Mouse (Mus musculus) liver, embryonic 11.5 days (tissue): ENCODE data around the gene Tbc1d13. TPM values are rescaled to one million over a fixed set of nuclear protein-coding genes. Genes with fewer than 3 reads are reported as not detected.

Experiments used
- ATAC-seq: fragments of 200-750 bp; cut with Nextera tagmentation; replicated peaks from 2 replicates; pipeline ENCODE4 v1.8.0; 2017; ENCODE audit warnings: moderate number of reproducible peaks, mild to moderate bottlenecking, moderate TSS enrichment, moderate library complexity; ENCODE audit not compliant: low FRiP score
- DNase-seq: peaks from one replicate; pipeline ENCODE4 v3.0.0-alpha.2; 2017; ENCODE audit warnings: low spot score
- H3K27ac ChIP-seq: fragments of 300-500 bp; sonication (generic); 2 replicates; pipeline ENCODE4 v1.5.1; 2014; ENCODE audit warnings: mild to moderate bottlenecking, low read depth, low read length, control low read depth
- H3K27me3 ChIP-seq: fragments of 300-500 bp; sonication (generic); replicated peaks from 2 replicates; pipeline ENCODE4 v1.6.1; 2014; ENCODE audit warnings: low read length, mixed read lengths; ENCODE audit not compliant: control insufficient read depth, insufficient read depth
- H3K36me3 ChIP-seq: fragments of 300-500 bp; sonication (generic); 2 replicates; pipeline ENCODE4 v1.6.1; 2014; ENCODE audit warnings: mild to moderate bottlenecking, low read length, moderate library complexity, mixed read lengths; ENCODE audit not compliant: control insufficient read depth, insufficient read depth
- H3K4me1 ChIP-seq: fragments of 300-500 bp; sonication (generic); replicated peaks from 2 replicates; pipeline ENCODE4 v1.6.1; 2014; ENCODE audit warnings: low read length, mixed read lengths; ENCODE audit not compliant: control insufficient read depth, insufficient read depth
- H3K4me2 ChIP-seq: fragments of 300-500 bp; sonication (generic); 2 replicates; pipeline ENCODE4 v1.6.1; 2014; ENCODE audit warnings: mild to moderate bottlenecking, control low read depth, moderate library complexity
- H3K4me3 ChIP-seq: fragments of 300-500 bp; sonication (generic); 2 replicates; pipeline ENCODE4 v1.5.1; 2014; ENCODE audit warnings: low read depth, low read length, control low read depth
- H3K9ac ChIP-seq: fragments of 300-500 bp; sonication (generic); 2 replicates; pipeline ENCODE4 v1.6.1; 2014; ENCODE audit warnings: low read depth, low read length, control low read depth
- H3K9me3 ChIP-seq: fragments of 300-500 bp; sonication (generic); 2 replicates; pipeline ENCODE4 v1.6.1; 2016; ENCODE audit warnings: low read length, inconsistent platforms, mixed read lengths; ENCODE audit not compliant: control insufficient read depth
- WGBS: fragments of 180-500 bp; shearing (Covaris S2); extraction: QIAGEN DNeasy Blood & Tissue Kit; methylation state at CpG from one replicate; pipeline ENCODE4 v1.1.7; 2014; 5-methylcytosine and 5-hydroxymethylcytosine counted together
- polyA plus RNA-seq: library from polyadenylated mRNA; unstranded; fragments of >200 nt; fragmentation: Nextera tagmentation; extraction: Ambion mirVana; gene quantifications from 2 replicates; pipeline ENCODE4 v1.2.1, GENCODE M21; 2014

Gene Tbc1d13
- polyA plus RNA-seq, 1 experiment from 2014 or later, result 6.9 TPM

- no peak for DNase-seq
- Histone ChIP-seq H3K4me3 (no peak overlapping the region), H3K27ac (no peak overlapping the region), H3K9me3 (no peaks in the 10 kb centered on the region), H3K27me3 (no peaks in the 10 kb centered on the region), H3K4me1 (peaks cover 31% of the 10 kb centered on the region), H3K4me2 (no peak overlapping the region), H3K9ac (no peak overlapping the region), H3K36me3 (peaks cover 11% of the 10 kb centered on the region; the same call in 1 of the 2 replicates)
- no peak for ATAC-seq
- WGBS, result 66% methylated on average over 2 of the region's 2 CpGs
Measured at GRCm38 (mm10) chr2:30095882-30096527, 37.5 kb upstream of the Tbc1d13 start.

GRCm38 (mm10) chr2:30100214-30100613 lies 33.3 kb upstream of the Tbc1d13 start:
- DNase-seq, result no peak
- WGBS, result 70% methylated on average over 4 of the region's 4 CpGs
- Histone ChIP-seq H3K4me1 (peaks cover 13% of the 10 kb centered on the region), H3K9me3 (no peaks in the 10 kb centered on the region), H3K9ac (no peak overlapping the region), H3K27ac (no peak overlapping the region), H3K27me3 (no peaks in the 10 kb centered on the region), H3K4me2 (no peak overlapping the region), H3K4me3 (no peak overlapping the region), H3K36me3 (peaks cover 14% of the 10 kb centered on the region)
- ATAC-seq, result no peak

DNA sequence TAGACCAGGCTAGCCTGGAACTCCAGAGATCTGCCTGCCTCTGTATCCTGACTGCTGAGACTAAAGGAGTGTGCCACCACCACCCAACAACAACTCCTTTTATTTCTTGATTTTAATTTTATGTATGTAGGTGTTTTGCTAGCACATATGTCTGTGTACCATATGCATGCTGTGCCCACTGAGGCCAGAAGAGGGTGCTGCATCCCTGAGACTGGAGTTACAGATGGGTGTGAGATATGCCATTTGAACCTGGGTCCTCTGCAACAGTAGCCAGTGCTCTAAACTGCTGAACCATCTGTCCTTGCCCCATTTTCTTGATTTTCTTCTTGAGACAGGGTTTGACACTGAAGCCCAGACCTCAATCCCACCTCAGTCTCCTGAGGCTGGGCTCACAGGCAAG lies 27.2 kb upstream of the Tbc1d13 start:
- DNase-seq, result no peak
- peaks cover 30% of the 10 kb centered on the region for H3K36me3 ChIP-seq
- H3K4me1 ChIP-seq, result peaks cover 6% of the 10 kb centered on the region
- no peaks in the 10 kb centered on the region for H3K9me3 ChIP-seq
- H3K27ac ChIP-seq, result no peak overlapping the region
- 0 out of 2 replicates have a peak, but pooled peaks have one; percentile 51 for ATAC-seq
- H3K4me3 ChIP-seq, result no peak overlapping the region
- no peak overlapping the region for H3K4me2 ChIP-seq
- H3K27me3 ChIP-seq, result no peaks in the 10 kb centered on the region
- H3K9ac ChIP-seq, result no peak overlapping the region

DNA sequence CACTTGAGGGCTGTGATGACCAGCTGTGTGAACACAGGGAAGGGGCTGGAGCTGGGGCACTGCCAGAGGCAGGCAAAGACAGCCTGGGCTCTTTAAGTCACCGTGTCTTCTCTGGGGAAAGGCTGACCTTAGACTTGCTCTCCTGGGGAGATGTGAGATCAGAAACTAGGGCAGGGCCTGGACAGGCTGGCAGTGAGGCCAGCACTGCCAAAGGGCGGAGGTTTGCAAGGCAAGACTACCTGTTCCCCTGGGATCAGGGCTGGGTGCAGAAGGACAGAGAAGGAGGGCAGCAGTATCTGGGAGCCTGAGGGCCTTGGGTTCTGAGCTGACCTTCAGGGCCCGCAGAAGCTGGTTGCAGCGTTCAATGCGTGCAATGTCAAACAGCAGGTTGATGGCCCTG lies 25.9 kb upstream of the Tbc1d13 start:
- Histone ChIP-seq H3K4me1 (peaks cover 12% of the 10 kb centered on the region), H3K9ac (no peak overlapping the region), H3K27ac (no peak overlapping the region), H3K36me3 (peaks cover 26% of the 10 kb centered on the region), H3K9me3 (no peaks in the 10 kb centered on the region), H3K4me2 (no peak overlapping the region), H3K27me3 (no peaks in the 10 kb centered on the region), H3K4me3 (no peak overlapping the region)
- 93% methylated on average over 5 of the region's 5 CpGs for WGBS
- DNase-seq, result no peak
- ATAC-seq, result no peak

DNA sequence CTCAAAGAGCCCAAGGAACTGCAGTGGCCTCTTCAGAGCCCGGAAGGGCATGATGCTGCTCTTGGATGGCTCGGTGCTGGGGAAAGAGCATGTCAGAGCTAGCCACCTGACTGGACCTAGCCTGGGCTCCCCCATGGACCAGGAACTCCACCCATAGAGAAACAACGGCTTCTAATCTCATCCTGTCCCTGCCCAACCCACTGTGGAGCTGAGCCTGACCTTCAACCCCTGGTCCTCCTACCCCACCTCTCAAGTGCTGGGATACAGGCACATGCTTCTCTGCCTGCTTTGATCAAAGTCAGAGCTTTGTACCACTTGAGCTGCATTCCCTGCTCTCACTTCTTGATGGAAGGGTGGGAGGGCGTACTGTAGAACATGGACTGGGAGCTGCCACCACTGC lies 25.3 kb upstream of the Tbc1d13 start:
- Histone ChIP-seq H3K27me3 (no peaks in the 10 kb centered on the region), H3K9me3 (no peaks in the 10 kb centered on the region), H3K36me3 (peaks cover 26% of the 10 kb centered on the region), H3K4me2 (no peak overlapping the region), H3K4me3 (no peak overlapping the region), H3K9ac (no peak overlapping the region), H3K4me1 (peaks cover 14% of the 10 kb centered on the region), H3K27ac (no peak overlapping the region)
- 71% methylated on average over 4 of the region's 4 CpGs for WGBS
- DNase-seq (no peak), ATAC-seq (no peak)

DNA sequence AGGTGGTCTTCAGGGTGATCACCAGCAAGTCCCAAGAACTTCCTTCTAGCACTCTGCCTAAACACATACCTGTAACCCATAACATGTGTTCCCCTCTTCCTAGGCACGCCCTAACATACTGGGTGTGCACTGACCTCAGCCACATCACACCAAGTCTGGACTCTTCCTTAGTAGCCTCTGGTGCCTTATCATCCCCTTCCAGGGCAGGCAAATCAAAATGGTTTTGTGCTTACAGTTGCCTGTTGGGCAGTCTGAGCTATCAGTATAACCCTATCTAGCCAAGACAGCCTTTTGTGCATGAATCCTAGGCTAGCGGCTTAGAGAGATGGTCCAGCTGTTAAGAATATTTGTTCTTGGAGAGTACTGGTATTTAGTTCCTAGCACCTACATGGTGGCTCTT lies 22.0 kb upstream of the Tbc1d13 start:
- Histone ChIP-seq H3K4me2 (peak overlapping the region; percentile 31; the same call in 1 of the 2 replicates), H3K9ac (no peak overlapping the region), H3K27ac (no peak overlapping the region), H3K4me1 (peaks cover 14% of the 10 kb centered on the region), H3K27me3 (no peaks in the 10 kb centered on the region), H3K9me3 (no peaks in the 10 kb centered on the region), H3K4me3 (no peak overlapping the region), H3K36me3 (peaks cover 21% of the 10 kb centered on the region)
- WGBS, result 38% methylated on average over 2 of the region's 2 CpGs
- DNase-seq (no peak), ATAC-seq (peak; percentile 84)

DNA sequence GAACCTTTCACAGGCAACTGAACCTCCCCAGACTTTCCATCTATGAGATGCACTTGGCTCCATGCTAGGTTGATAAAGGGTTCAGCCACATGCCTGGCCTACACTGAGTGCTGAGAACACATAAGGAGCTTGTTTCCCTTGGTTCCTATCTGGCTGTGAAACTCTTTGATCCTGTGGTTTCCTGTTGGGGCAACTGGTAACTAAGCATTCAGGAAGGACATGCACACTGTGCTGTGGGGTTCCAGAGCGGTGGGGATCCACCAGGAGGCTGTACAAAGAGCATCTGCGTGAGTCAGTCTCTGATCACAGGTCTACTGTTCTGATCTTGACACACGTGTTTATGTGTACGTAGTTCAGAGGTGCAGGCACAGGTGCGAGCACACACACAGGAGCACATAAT lies 21.0 kb upstream of the Tbc1d13 start:
- peaks cover 17% of the 10 kb centered on the region; the same call in 1 of the 2 replicates for H3K36me3 ChIP-seq
- DNase-seq, result no peak
- H3K4me3 ChIP-seq, result no peak overlapping the region
- H3K9ac ChIP-seq, result no peak overlapping the region
- no peaks in the 10 kb centered on the region for H3K9me3 ChIP-seq
- H3K27me3 ChIP-seq, result no peaks in the 10 kb centered on the region
- H3K4me1 ChIP-seq, result peaks cover 14% of the 10 kb centered on the region
- 53% methylated on average over 5 of the region's 5 CpGs for WGBS
- 0 out of 2 replicates have a peak, but pooled peaks have one; percentile 18 for ATAC-seq
- H3K4me2 ChIP-seq, result no peak overlapping the region
- no peak overlapping the region for H3K27ac ChIP-seq

- WGBS, result 53% methylated on average over 6 of the region's 6 CpGs
- no peak for ATAC-seq
Measured at GRCm38 (mm10) chr2:30119641-30120051, 13.9 kb upstream of the Tbc1d13 start.

DNA sequence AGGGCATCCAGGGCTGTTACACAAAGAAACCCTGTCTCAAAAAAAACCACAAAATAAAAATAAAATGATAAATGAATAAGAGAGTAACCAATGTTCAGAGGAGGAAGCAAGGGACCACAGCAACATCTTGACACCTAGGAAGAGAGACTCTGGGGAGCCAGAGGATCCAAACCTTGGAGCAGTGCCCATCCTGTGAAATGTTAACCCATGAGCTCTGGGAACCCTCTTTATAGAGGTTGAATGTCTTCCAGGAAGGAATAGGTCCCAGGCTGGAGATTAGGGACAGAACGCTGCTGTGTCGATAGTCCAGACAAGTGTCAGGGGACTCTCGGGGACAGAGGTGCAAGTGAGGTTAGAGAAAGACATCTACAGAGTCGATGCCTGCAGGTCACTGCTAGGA lies 13.3 kb upstream of the Tbc1d13 start:
- WGBS, result 83% methylated on average over 4 of the region's 4 CpGs
- H3K4me3 ChIP-seq, result no peak overlapping the region

More at GRCm38 (mm10) chr2:30119641-30120051, 13.9 kb upstream of the Tbc1d13 start:
- no peak overlapping the region for H3K27ac ChIP-seq
- H3K9ac ChIP-seq, result no peak overlapping the region
- H3K27me3 ChIP-seq, result no peaks in the 10 kb centered on the region
- H3K9me3 ChIP-seq, result no peaks in the 10 kb centered on the region
- H3K4me1 ChIP-seq, result peaks cover 8% of the 10 kb centered on the region
- no peaks in the 10 kb centered on the region for H3K36me3 ChIP-seq
- DNase-seq, result no peak
- H3K4me3 ChIP-seq, result no peak overlapping the region
- no peak overlapping the region for H3K4me2 ChIP-seq

More for the DNA sequence above, 13.3 kb upstream of the Tbc1d13 start:
- no peak overlapping the region for H3K4me2 ChIP-seq
- DNase-seq, result no peak
- H3K27ac ChIP-seq, result no peak overlapping the region
- no peaks in the 10 kb centered on the region for H3K27me3 ChIP-seq
- peaks cover 11% of the 10 kb centered on the region for H3K4me1 ChIP-seq
- no peaks in the 10 kb centered on the region for H3K9me3 ChIP-seq
- no peak for ATAC-seq
- no peak overlapping the region for H3K9ac ChIP-seq
- no peaks in the 10 kb centered on the region for H3K36me3 ChIP-seq
